Mouse (Mus musculus) heart, postnatal 0 days (tissue): Measurements from ENCODE around the gene Cnnm3. TPM values are rescaled to one million over a fixed set of nuclear protein-coding genes. Genes with fewer than 3 reads are reported as not detected.
A peak's percentile ranks its signal among the peaks of the same experiment; 100 is the strongest.

Experiments used
- ATAC-seq: fragments of 200-750 bp; cut with Nextera tagmentation; 2 replicates; pipeline ENCODE4 v1.8.0; 2017; ENCODE audit warnings: low read depth, moderate number of reproducible peaks, moderate library complexity; ENCODE audit not compliant: insufficient read depth
- DNase-seq: peaks from one replicate; pipeline ENCODE4 v3.0.0-alpha.2; 2016; ENCODE audit warnings: low spot score
- H3K27ac ChIP-seq: fragments of 300-500 bp; sonication (generic); 2 replicates; pipeline ENCODE4 v1.5.1; 2014; ENCODE audit warnings: low read depth, mild to moderate bottlenecking
- H3K27me3 ChIP-seq: fragments of 300-500 bp; sonication (generic); 2 replicates; pipeline ENCODE4 v1.6.1; 2014; ENCODE audit warnings: low read length, mixed read lengths; ENCODE audit not compliant: control insufficient read depth, insufficient read depth
- H3K36me3 ChIP-seq: fragments of 300-500 bp; sonication (generic); replicated peaks from 2 replicates; pipeline ENCODE4 v1.6.1; 2014; ENCODE audit warnings: low read length, mixed read lengths; ENCODE audit not compliant: control insufficient read depth, insufficient read depth
- H3K4me1 ChIP-seq: fragments of 300-500 bp; sonication (generic); 2 replicates; pipeline ENCODE4 v1.6.1; 2014; ENCODE audit warnings: antibody characterized with exemption; ENCODE audit not compliant: control insufficient read depth, insufficient read depth
- H3K4me2 ChIP-seq: fragments of 300-500 bp; sonication (generic); 2 replicates; pipeline ENCODE4 v1.6.1; 2014; ENCODE audit warnings: low read depth, mild to moderate bottlenecking, low read length, moderate library complexity
- H3K4me3 ChIP-seq: fragments of 300-500 bp; sonication (generic); 2 replicates; pipeline ENCODE4 v1.5.1; 2014; ENCODE audit warnings: low read depth, low read length
- H3K9ac ChIP-seq: fragments of 300-500 bp; sonication (generic); replicated peaks from 2 replicates; pipeline ENCODE4 v1.6.1; 2014; ENCODE audit warnings: low read depth, low read length, mixed read lengths
- H3K9me3 ChIP-seq: fragments of 300-500 bp; sonication (generic); replicated peaks from 2 replicates; pipeline ENCODE4 v1.6.1; 2016; ENCODE audit warnings: low read length; ENCODE audit not compliant: control insufficient read depth
- CTCF ChIP-seq: IDR thresholded peaks from 2 replicates; pipeline ENCODE4 v1.5.1; 2016; ENCODE audit warnings: antibody characterized with exemption, control low read depth, low read depth
- EP300 ChIP-seq: IDR thresholded peaks from 2 replicates; pipeline ENCODE4 v1.6.1; 2016; ENCODE audit warnings: antibody characterized with exemption, low read depth
- WGBS: fragments of 180-500 bp; shearing (Covaris S2); extraction: QIAGEN DNeasy Blood & Tissue Kit; methylation state at CpG from one replicate; pipeline ENCODE4 v1.1.7; 2014; 5-methylcytosine and 5-hydroxymethylcytosine counted together
- polyA plus RNA-seq: library from polyadenylated mRNA; unstranded; fragments of >200 nt; fragmentation: Nextera tagmentation; extraction: Ambion mirVana; gene quantifications from 2 replicates; pipeline ENCODE4 v1.2.1, GENCODE M21; 2015
- total RNA-seq: library from RNA; depleted of rRNA; stranded (reverse); fragments of >200 nt; gene quantifications from 2 replicates; pipeline ENCODE4 v1.2.3, GENCODE M21; 2014; ENCODE audit warnings: low replicate concordance

Gene Cnnm3
- total and polyA plus RNA-seq, 2 experiments from 2014 or later, result 2.0 to 21.4 TPM

DNA sequence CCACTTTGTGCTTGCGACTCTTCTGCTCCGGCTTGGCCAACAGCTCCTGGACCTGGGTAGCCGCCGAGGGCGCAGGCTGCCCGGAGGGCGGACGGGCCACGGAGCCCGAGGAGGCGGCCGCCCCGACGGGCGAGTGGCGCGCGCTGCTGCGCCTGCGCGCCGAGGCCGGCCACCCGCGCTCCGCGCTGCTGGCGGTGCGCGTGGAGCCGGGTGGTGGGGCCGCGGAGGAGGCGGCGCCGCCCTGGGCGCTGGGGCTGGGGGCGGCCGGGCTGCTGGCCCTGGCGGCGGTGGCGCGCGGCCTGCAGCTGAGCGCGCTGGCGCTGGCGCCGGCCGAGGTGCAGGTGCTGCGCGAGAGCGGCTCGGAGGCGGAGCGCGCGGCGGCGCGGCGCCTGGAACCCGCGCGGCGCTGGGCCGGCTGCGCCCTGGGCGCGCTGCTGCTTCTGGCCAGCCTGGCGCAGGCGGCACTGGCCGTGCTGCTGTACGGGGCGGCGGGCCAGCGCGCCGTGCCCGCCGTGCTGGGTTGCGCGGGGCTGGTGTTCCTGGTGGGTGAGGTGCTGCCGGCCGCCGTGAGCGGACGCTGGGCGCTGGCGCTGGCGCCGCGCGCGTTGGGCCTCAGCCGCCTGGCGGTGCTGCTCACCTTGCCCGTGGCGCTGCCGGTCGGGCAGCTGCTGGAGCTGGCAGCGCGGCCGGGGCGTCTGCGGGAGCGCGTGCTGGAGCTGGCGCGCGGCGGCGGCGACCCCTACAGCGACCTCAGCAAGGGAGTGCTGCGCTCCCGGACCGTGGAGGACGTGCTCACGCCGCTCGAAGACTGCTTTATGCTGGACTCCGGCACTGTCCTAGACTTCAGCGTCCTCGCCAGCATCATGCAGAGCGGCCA lies 660 bp downstream of the Cnnm3 start:
- Histone ChIP-seq H3K36me3 (0 out of 2 replicates have a peak, but pooled peaks cover 11% of the 10 kb centered on the region), H3K9ac (peak overlapping the region; percentile 87), H3K27me3 (no peaks in the 10 kb centered on the region), H3K4me1 (peaks cover 20% of the 10 kb centered on the region), H3K9me3 (no peaks in the 10 kb centered on the region), H3K4me2 (peak overlapping the region; percentile 99), H3K27ac (peak overlapping the region; percentile 99), H3K4me3 (peak overlapping the region; percentile 92)
- TF ChIP-seq CTCF, result no peak
- TF ChIP-seq EP300, result no peak
- peak; percentile 52 for ATAC-seq
- 1% methylated on average over 97 of the region's 126 CpGs for WGBS
- no peak for DNase-seq

GRCm38 (mm10) chr1:36512966-36513280 lies 1.3 kb downstream of the Cnnm3 start:
- Histone ChIP-seq H3K4me1 (peaks cover 20% of the 10 kb centered on the region), H3K36me3 (peaks cover 15% of the 10 kb centered on the region; the same call in 1 of the 2 replicates), H3K9me3 (no peaks in the 10 kb centered on the region), H3K4me3 (peak overlapping the region; percentile 92), H3K27me3 (no peaks in the 10 kb centered on the region), H3K9ac (peak overlapping the region; percentile 87), H3K4me2 (peak overlapping the region; percentile 99), H3K27ac (peak overlapping the region; percentile 99)
- WGBS, result 2% methylated on average over 16 of the region's 16 CpGs
- ATAC-seq (no peak), DNase-seq (no peak)
- no peak for TF ChIP-seq EP300
- TF ChIP-seq CTCF, result no peak

- 4% methylated on average over 1 of the region's 1 CpGs for WGBS
- TF ChIP-seq CTCF, result no peak
- no peak for TF ChIP-seq EP300
- H3K36me3 ChIP-seq, result peaks cover 18% of the 10 kb centered on the region; the same call in 1 of the 2 replicates
- ATAC-seq (no peak), DNase-seq (no peak)
- peak overlapping the region; percentile 87 for H3K9ac ChIP-seq
- H3K4me2 ChIP-seq, result peak overlapping the region; percentile 99
- H3K4me1 ChIP-seq, result peaks cover 20% of the 10 kb centered on the region
- no peaks in the 10 kb centered on the region for H3K9me3 ChIP-seq
- peak overlapping the region; percentile 99 for H3K27ac ChIP-seq
- peak overlapping the region; percentile 92 for H3K4me3 ChIP-seq
- no peaks in the 10 kb centered on the region for H3K27me3 ChIP-seq
These were observed 1.6 kb downstream of the Cnnm3 start for GRCm38 (mm10) chr1:36513310-36513709.

DNA sequence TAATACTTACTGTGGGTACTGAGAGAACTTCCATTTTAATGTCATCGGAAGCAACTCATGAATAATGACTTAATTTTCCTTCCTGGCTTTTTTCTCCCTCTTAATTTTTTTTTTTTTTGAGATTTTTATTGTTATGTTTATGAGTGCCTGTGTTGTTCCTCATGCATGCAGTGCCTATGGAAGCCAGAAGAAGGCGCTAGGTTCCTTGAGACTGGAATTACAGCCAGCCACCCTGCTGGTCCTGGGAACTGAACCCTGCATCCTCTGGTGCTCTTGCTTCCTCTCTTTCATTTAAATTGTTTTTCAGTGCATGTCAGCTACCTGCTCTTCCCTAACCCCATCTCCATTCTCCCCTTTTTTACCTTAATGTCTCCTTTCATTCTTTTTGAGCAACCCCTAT lies 2.1 kb downstream of the Cnnm3 start:
- 53% methylated on average over 2 of the region's 2 CpGs for WGBS
- peaks cover 20% of the 10 kb centered on the region for H3K4me1 ChIP-seq
- no peak overlapping the region for H3K27ac ChIP-seq
- DNase-seq (no peak), ATAC-seq (no peak)
- no peaks in the 10 kb centered on the region for H3K27me3 ChIP-seq
- H3K9me3 ChIP-seq, result no peaks in the 10 kb centered on the region
- peaks cover 22% of the 10 kb centered on the region; the same call in 1 of the 2 replicates for H3K36me3 ChIP-seq
- no peak overlapping the region for H3K9ac ChIP-seq
- H3K4me2 ChIP-seq, result peak overlapping the region; percentile 99
- H3K4me3 ChIP-seq, result peak overlapping the region; percentile 92
- peak; percentile 45 for TF ChIP-seq CTCF
- no peak for TF ChIP-seq EP300

- peaks cover 20% of the 10 kb centered on the region for H3K4me1 ChIP-seq
- H3K4me2 ChIP-seq, result no peak overlapping the region
- ATAC-seq (peak; percentile 39; the same call in 1 of the 2 replicates), DNase-seq (no peak)
- H3K27ac ChIP-seq, result no peak overlapping the region
- H3K4me3 ChIP-seq, result no peak overlapping the region
- no peak for TF ChIP-seq EP300
- TF ChIP-seq CTCF, result no peak
- WGBS, result 52% methylated on average over 3 of the region's 3 CpGs
- no peak overlapping the region; the same call in 1 of the 2 replicates for H3K9ac ChIP-seq
- no peaks in the 10 kb centered on the region for H3K27me3 ChIP-seq
- no peaks in the 10 kb centered on the region for H3K9me3 ChIP-seq
- peaks cover 66% of the 10 kb centered on the region for H3K36me3 ChIP-seq
These were observed 6.6 kb downstream of the Cnnm3 start for GRCm38 (mm10) chr1:36518259-36518658.
